Mouse (Mus musculus): ENCODE data around the gene Cracr2b. TPM values are rescaled to one million over a fixed set of nuclear protein-coding genes. Genes with fewer than 3 reads are reported as not detected.

The Cracr2b gene
- polyA plus RNA-seq (2016; fragmentation: Nextera tagmentation; extraction: Ambion mirVana), result 6.7 and 7.6 TPM in 2 replicates

- no peak for ATAC-seq (ENCODE audit: low FRiP score, low read depth)
- peaks cover 23% of the 10 kb centered on the region for H3K4me1 ChIP-seq
- no peaks in the 10 kb centered on the region for H3K9me3 ChIP-seq
- no peak within 1 kb of the TSS for H3K27ac ChIP-seq
- H3K4me2 ChIP-seq (replicated peaks), result peak within 1 kb of the TSS; percentile 60
- H3K27me3 ChIP-seq (replicated peaks), result peaks cover 64% of the 10 kb centered on the region
- WGBS, result 77% methylated on average over 15 of the region's 15 CpGs
- H3K9ac ChIP-seq, result peak within 1 kb of the TSS; percentile 51
- H3K4me3 ChIP-seq, result peak within 1 kb of the TSS; percentile 30
- peaks cover 12% of the 10 kb centered on the region for H3K36me3 ChIP-seq
Measured at GRCm38 (mm10) chr7:141460391-141461113, at the start of gene Cracr2b. TSS of gene Cracr2b (plus strand) at chr7:141461094.

GRCm38 (mm10) chr7:141411667-141412066, 49.2 kb upstream of the Cracr2b start:
- WGBS, result 90% methylated on average over 1 of the region's 1 CpGs
- Histone ChIP-seq H3K9ac (peak overlapping the region; percentile 22), H3K27me3 (replicated peaks) (no peaks in the 10 kb centered on the region), H3K4me3 (no peak overlapping the region), H3K36me3 (peaks cover 30% of the 10 kb centered on the region), H3K4me2 (replicated peaks) (no peak overlapping the region; the same call in 1 of the 2 replicates), H3K27ac (no peak overlapping the region), H3K9me3 (no peaks in the 10 kb centered on the region), H3K4me1 (peaks cover 13% of the 10 kb centered on the region)
- no peak for ATAC-seq (ENCODE audit: low FRiP score, low read depth)

GRCm38 (mm10) chr7:141413331-141413730, 47.6 kb upstream of the Cracr2b start:
- Histone ChIP-seq H3K4me2 (replicated peaks) (peak overlapping the region; percentile 86), H3K4me3 (peak overlapping the region; percentile 65), H3K27ac (peak overlapping the region; percentile 75), H3K9me3 (no peaks in the 10 kb centered on the region), H3K36me3 (peaks cover 27% of the 10 kb centered on the region), H3K9ac (peak overlapping the region; percentile 84), H3K27me3 (replicated peaks) (no peaks in the 10 kb centered on the region), H3K4me1 (peaks cover 13% of the 10 kb centered on the region)
- 4% methylated on average over 16 of the region's 16 CpGs for WGBS
- ATAC-seq (ENCODE audit: low FRiP score, low read depth), result peak; percentile 29

- WGBS, result under 1% methylated on average over 56 of the region's 56 CpGs
- H3K36me3 ChIP-seq, result peaks cover 21% of the 10 kb centered on the region
- no peaks in the 10 kb centered on the region for H3K27me3 ChIP-seq (replicated peaks)
- H3K4me2 ChIP-seq (replicated peaks), result peak within 1 kb of the TSS; percentile 86
- H3K27ac ChIP-seq, result peak within 1 kb of the TSS; percentile 75
- peak within 1 kb of the TSS; percentile 84 for H3K9ac ChIP-seq
- peak; percentile 88 for ATAC-seq (ENCODE audit: low FRiP score, low read depth)
- H3K4me3 ChIP-seq, result peak within 1 kb of the TSS; percentile 65
- H3K4me1 ChIP-seq, result peaks cover 13% of the 10 kb centered on the region
- H3K9me3 ChIP-seq, result no peaks in the 10 kb centered on the region
Measured at GRCm38 (mm10) chr7:141413809-141414584, 46.9 kb upstream of the Cracr2b start, which contains the start of gene Gatd1. TSS of gene Gatd1 (minus strand) at chr7:141414136.

- Histone ChIP-seq H3K36me3 (no peaks in the 10 kb centered on the region), H3K4me2 (replicated peaks) (no peak overlapping the region), H3K4me1 (peaks cover 13% of the 10 kb centered on the region), H3K9me3 (no peaks in the 10 kb centered on the region), H3K4me3 (no peak overlapping the region), H3K9ac (no peak overlapping the region), H3K27ac (no peak overlapping the region), H3K27me3 (replicated peaks) (no peaks in the 10 kb centered on the region)
- WGBS, result 81% methylated on average over 6 of the region's 6 CpGs
- ATAC-seq (ENCODE audit: low FRiP score, low read depth), result no peak
Measured at GRCm38 (mm10) chr7:141416144-141416841, 44.6 kb upstream of the Cracr2b start.

GRCm38 (mm10) chr7:141417731-141418681, 42.9 kb upstream of the Cracr2b start:
- Histone ChIP-seq H3K36me3 (no peaks in the 10 kb centered on the region), H3K9me3 (no peaks in the 10 kb centered on the region), H3K27ac (no peak overlapping the region), H3K4me1 (peaks cover 10% of the 10 kb centered on the region), H3K4me3 (no peak overlapping the region), H3K9ac (no peak overlapping the region), H3K4me2 (replicated peaks) (no peak overlapping the region), H3K27me3 (replicated peaks) (no peaks in the 10 kb centered on the region)
- WGBS, result 71% methylated on average over 8 of the region's 8 CpGs
- no peak for ATAC-seq (ENCODE audit: low FRiP score, low read depth)

- Histone ChIP-seq H3K9ac (no peak overlapping the region), H3K36me3 (no peaks in the 10 kb centered on the region), H3K4me2 (replicated peaks) (no peak overlapping the region), H3K9me3 (no peaks in the 10 kb centered on the region), H3K27me3 (replicated peaks) (no peaks in the 10 kb centered on the region), H3K4me1 (0 out of 2 replicates have a peak, but pooled peaks cover 5% of the 10 kb centered on the region), H3K27ac (no peak overlapping the region), H3K4me3 (no peak overlapping the region)
- 64% methylated on average over 7 of the region's 7 CpGs for WGBS
- no peak for ATAC-seq (ENCODE audit: low FRiP score, low read depth)
Measured at GRCm38 (mm10) chr7:141418970-141419369, 41.9 kb upstream of the Cracr2b start.

- ATAC-seq (ENCODE audit: low FRiP score, low read depth), result no peak
- H3K27me3 ChIP-seq (replicated peaks), result no peaks in the 10 kb centered on the region
- 81% methylated on average over 9 of the region's 9 CpGs for WGBS
- no peaks in the 10 kb centered on the region for H3K4me1 ChIP-seq
- H3K4me2 ChIP-seq (replicated peaks), result no peak overlapping the region
- H3K9me3 ChIP-seq, result no peaks in the 10 kb centered on the region
- no peaks in the 10 kb centered on the region for H3K36me3 ChIP-seq
- no peak overlapping the region for H3K4me3 ChIP-seq
- no peak overlapping the region for H3K27ac ChIP-seq
- H3K9ac ChIP-seq, result no peak overlapping the region
Measured at GRCm38 (mm10) chr7:141420030-141420702, 40.7 kb upstream of the Cracr2b start.

- Histone ChIP-seq H3K27me3 (replicated peaks) (no peaks in the 10 kb centered on the region; the same call in 1 of the 2 replicates), H3K9ac (no peak overlapping the region), H3K9me3 (no peaks in the 10 kb centered on the region), H3K27ac (no peak overlapping the region), H3K4me3 (no peak overlapping the region), H3K4me1 (peaks cover 6% of the 10 kb centered on the region), H3K4me2 (replicated peaks) (no peak overlapping the region), H3K36me3 (peaks cover 6% of the 10 kb centered on the region)
- no peak for ATAC-seq (ENCODE audit: low FRiP score, low read depth)
- WGBS, result 79% methylated on average over 4 of the region's 4 CpGs
Measured at GRCm38 (mm10) chr7:141423811-141424210, 37.1 kb upstream of the Cracr2b start.

- peaks cover 22% of the 10 kb centered on the region for H3K4me1 ChIP-seq
- 82% methylated on average over 12 of the region's 12 CpGs for WGBS
- no peak overlapping the region for H3K27ac ChIP-seq
- H3K4me3 ChIP-seq, result no peak overlapping the region
- H3K9ac ChIP-seq, result no peak overlapping the region
- H3K4me2 ChIP-seq (replicated peaks), result no peak overlapping the region
- H3K9me3 ChIP-seq, result no peaks in the 10 kb centered on the region
- peaks cover 27% of the 10 kb centered on the region for H3K36me3 ChIP-seq
- no peaks in the 10 kb centered on the region; the same call in 1 of the 2 replicates for H3K27me3 ChIP-seq (replicated peaks)
- ATAC-seq (ENCODE audit: low FRiP score, low read depth), result no peak
Measured at GRCm38 (mm10) chr7:141426948-141427730, 33.8 kb upstream of the Cracr2b start.

Data from neural tube, embryonic 12.5 days (tissue).